Mouse (Mus musculus) liver, postnatal 0 days (tissue): ENCODE measurements around the gene Arid3b.

ENCODE experiments used
- CTCF ChIP-seq: sonication (generic); IDR thresholded peaks from 2 replicates; pipeline ENCODE4 v1.5.1; 2016; ENCODE audit warnings: antibody characterized with exemption, low read depth
- EP300 ChIP-seq: IDR thresholded peaks from 2 replicates; pipeline ENCODE4 v1.6.1; 2016; ENCODE audit warnings: antibody characterized with exemption, low read depth, mild to moderate bottlenecking

DNA sequence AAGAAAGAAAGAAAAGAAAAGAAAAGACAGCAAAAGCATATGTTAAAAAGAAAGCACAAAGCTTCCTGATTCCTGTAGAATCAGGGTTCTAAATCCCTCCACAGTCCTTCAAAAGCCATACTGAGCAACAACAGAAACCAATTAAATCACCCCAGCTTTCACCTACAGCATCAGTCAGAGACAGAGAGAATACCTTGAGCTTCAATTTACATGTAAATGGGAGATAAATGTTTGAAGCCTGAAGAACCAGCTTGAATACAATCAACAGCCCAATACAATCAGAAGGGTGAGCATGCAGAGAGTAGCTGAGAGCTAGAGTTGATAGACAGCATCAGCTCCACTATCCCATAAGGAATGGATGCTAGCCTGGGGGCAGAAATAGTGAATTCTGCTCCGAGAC is 46.8 kb upstream of the Arid3b start:
- no peak for TF ChIP-seq CTCF
- no peak for TF ChIP-seq EP300
